In the genomic region with DNA sequence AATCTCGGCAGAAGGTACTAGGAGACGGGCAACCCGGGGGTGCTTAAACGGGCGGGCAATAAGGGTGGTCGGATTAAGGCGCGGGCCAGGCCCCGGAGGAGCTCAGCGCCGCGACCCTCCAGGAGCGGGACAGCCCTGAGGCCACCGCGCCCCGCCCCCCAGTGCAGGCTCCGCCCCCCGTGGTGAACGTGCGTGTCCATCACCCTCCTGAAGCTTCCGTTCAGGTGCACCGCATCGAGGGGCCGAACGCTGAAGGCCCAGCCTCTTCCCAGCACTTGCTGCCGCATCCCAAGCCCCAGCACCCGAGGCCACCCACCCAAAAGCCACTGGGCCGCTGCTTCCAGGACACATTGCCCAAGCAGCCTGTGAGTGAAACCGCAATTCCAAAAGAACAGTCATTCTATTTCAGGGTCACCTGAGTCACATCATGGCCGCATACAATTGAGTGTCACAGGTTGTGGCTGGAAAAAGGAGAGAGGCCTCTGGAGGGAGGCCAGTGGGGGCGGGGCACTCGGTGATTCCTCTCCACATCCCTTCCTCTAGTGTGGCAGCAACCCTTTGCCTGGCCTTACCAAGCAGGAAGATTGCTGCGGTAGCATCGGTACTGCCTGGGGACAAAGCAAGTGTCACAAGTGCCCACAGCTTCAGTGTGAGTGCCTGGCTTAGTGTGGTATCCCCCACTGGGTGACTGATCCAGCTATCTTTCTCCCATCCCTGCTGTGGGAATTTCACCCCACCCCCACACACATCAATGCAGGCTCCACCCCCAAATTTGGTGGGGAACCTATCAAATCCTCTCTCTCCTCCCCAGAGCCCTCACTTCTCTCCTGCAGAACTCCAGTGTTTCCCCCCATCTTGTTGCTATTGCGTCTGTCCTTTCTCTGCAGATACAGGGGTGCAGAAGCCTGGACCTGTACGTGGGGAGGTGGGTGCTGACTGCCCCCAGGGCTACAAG, we compare ENCODE assay signal across 9 mouse cellular contexts. TPM values are rescaled to one million over a fixed set of nuclear protein-coding genes. Genes with fewer than 3 reads are reported as not detected.
A peak's percentile ranks its signal among the peaks of the same experiment; 100 is the strongest.
DNase-seq lines count a peak whose midpoint lies in the region; ATAC-seq lines count a peak whose summit lies in the region.
"Had no signal": no experiment of that assay in that cellular context is flagged by ENCODE, and none has a peak within 500 bp of the region (broad histone marks: within the 10 kb centered on the region; RNA-seq: fewer than 3 reads in every experiment).

No protein-coding gene starts in this region.

- H3K4me2 ChIP-seq in heart, embryonic 14.5 days (ENCODE audit: low read length), result peak overlapping the region; percentile 62
- peak overlapping the region; percentile 44 for H3K4me2 ChIP-seq in hindbrain, embryonic 13.5 days
- peak overlapping the region; percentile 53 for H3K4me2 ChIP-seq in midbrain, embryonic 12.5 days (replicated peaks)

- H3K4me3 ChIP-seq in heart, embryonic 14.5 days (ENCODE audit: control insufficient read depth in 1 of 2, insufficient read depth in 1 of 2, low read depth in 1 of 2, low read length in 2 of 2), result peak overlapping the region; percentile 19 to 27
- H3K4me3 ChIP-seq in hindbrain, embryonic 13.5 days, result peak overlapping the region; percentile 17
- peak overlapping the region; percentile 29 for H3K4me3 ChIP-seq in midbrain, embryonic 12.5 days

- no peak for DNase-seq in heart, postnatal 25 days (ENCODE audit: low spot score)
- peak; percentile 88 for DNase-seq in adrenal gland, adult 2 months
- no peak for DNase-seq in embryo, embryonic 10 days (ENCODE audit: low spot score)
- DNase-seq in MN1 (ENCODE audit: low spot score), result no peak
- no peak for DNase-seq in urinary bladder, postnatal 4 days (ENCODE audit: low spot score in 2 of 2)

- intact Hi-C loops in heart, postnatal 25 days (cut with DNase I), result no loop called here

- H3K9ac ChIP-seq in heart, embryonic 14.5 days (ENCODE audit: low read length), result peak overlapping the region; percentile 63
- peak overlapping the region; percentile 58 for H3K9ac ChIP-seq in hindbrain, embryonic 13.5 days
- peak overlapping the region; percentile 47 for H3K9ac ChIP-seq in midbrain, embryonic 12.5 days (replicated peaks)

- H3K9me3 ChIP-seq in heart, embryonic 14.5 days (ENCODE audit: control insufficient read depth, low read length), result no peaks in the 10 kb centered on the region
- H3K9me3 ChIP-seq in hindbrain, embryonic 13.5 days, result no peaks in the 10 kb centered on the region
- no peaks in the 10 kb centered on the region for H3K9me3 ChIP-seq in midbrain, embryonic 12.5 days

- H3K36me3 ChIP-seq in heart, embryonic 14.5 days (ENCODE audit: control insufficient read depth, insufficient read depth, low read length), result peaks cover 14% of the 10 kb centered on the region
- no peaks in the 10 kb centered on the region for H3K36me3 ChIP-seq in hindbrain, embryonic 13.5 days
- H3K36me3 ChIP-seq in midbrain, embryonic 12.5 days, result no peaks in the 10 kb centered on the region

- peaks cover 27 to 39% of the 10 kb centered on the region in 2 experiments for H3K4me1 ChIP-seq in heart, embryonic 14.5 days (ENCODE audit: control insufficient read depth in 2 of 2, insufficient read depth in 2 of 2, low read length in 2 of 2)
- peaks cover 52% of the 10 kb centered on the region for H3K4me1 ChIP-seq in hindbrain, embryonic 13.5 days (replicated peaks)
- H3K4me1 ChIP-seq in midbrain, embryonic 12.5 days, result peaks cover 44% of the 10 kb centered on the region

- ATAC-seq in heart, embryonic 14.5 days (ENCODE audit: insufficient number of reproducible peaks, insufficient read depth, low FRiP score, low read depth), result no peak
- no peak for ATAC-seq in hindbrain, embryonic 13.5 days (ENCODE audit: low FRiP score)
- peak; percentile 35; the same call in 1 of the 2 replicates for ATAC-seq in midbrain, embryonic 12.5 days (ENCODE audit: low FRiP score, low read depth)

- no peak overlapping the region for H3K27ac ChIP-seq in heart, embryonic 14.5 days (replicated peaks in 1 of 2; ENCODE audit: control insufficient read depth in 1 of 2, insufficient read depth in 1 of 2, low read depth in 2 of 2, low read length in 2 of 2)
- H3K27ac ChIP-seq in hindbrain, embryonic 13.5 days, result no peak overlapping the region
- H3K27ac ChIP-seq in midbrain, embryonic 12.5 days (replicated peaks), result no peak overlapping the region

- peaks cover 33% of the 10 kb centered on the region for H3K27me3 ChIP-seq in heart, embryonic 14.5 days (ENCODE audit: control insufficient read depth, insufficient read depth, low read length)
- peaks cover 97% of the 10 kb centered on the region for H3K27me3 ChIP-seq in hindbrain, embryonic 13.5 days
- peaks cover 95% of the 10 kb centered on the region for H3K27me3 ChIP-seq in midbrain, embryonic 12.5 days

- WGBS in heart, embryonic 14.5 days, result 10% methylated on average over 31 of the region's 36 CpGs
- 5% methylated on average over 36 of the region's 36 CpGs for WGBS in hindbrain, embryonic 13.5 days
- 4% methylated on average over 36 of the region's 36 CpGs for WGBS in midbrain, embryonic 12.5 days

RNA-seq across cellular contexts. Expression of a gene that starts 5.3 kb away (rescaled TPM):
- polyA plus RNA-seq in heart, embryonic 14.5 days (2014; fragmentation: Nextera tagmentation; extraction: Ambion mirVana), result 35.7 and 39.0 TPM in 2 replicates
- 10 to 100 TPM; 36.6 to 37.2 TPM for total RNA-seq in heart, postnatal 25 days (2021)
- 100 to 1,000 TPM; 174 to 246 TPM for total RNA-seq in adrenal gland, adult 2 months (2021)
- 737 and 768 TPM in 2 replicates for polyA plus RNA-seq in adrenal gland, adult 2 months (2012; rRNA removed)
- polyA plus RNA-seq in hindbrain, embryonic 13.5 days (2015; fragmentation: Nextera tagmentation; extraction: Ambion mirVana), result 10.6 and 11.2 TPM in 2 replicates
- 7.9 and 9.1 TPM in 2 replicates for polyA plus RNA-seq in midbrain, embryonic 12.5 days (2016; fragmentation: Nextera tagmentation; extraction: Ambion mirVana)

RNA-seq across cellular contexts. Expression of a gene that starts 16.6 kb away (rescaled TPM):
- polyA plus RNA-seq in heart, embryonic 14.5 days (2014; fragmentation: Nextera tagmentation; extraction: Ambion mirVana), result 86.1 and 89.5 TPM in 2 replicates
- 10 to 100 TPM; 29.5 to 31.5 TPM for total RNA-seq in heart, postnatal 25 days (2021)
- 10 to 100 TPM; 58.1 to 68.4 TPM for total RNA-seq in adrenal gland, adult 2 months (2021)
- 443 and 466 TPM in 2 replicates for polyA plus RNA-seq in adrenal gland, adult 2 months (2012; rRNA removed)
- 184 and 187 TPM in 2 replicates for polyA plus RNA-seq in hindbrain, embryonic 13.5 days (2015; fragmentation: Nextera tagmentation; extraction: Ambion mirVana)
- polyA plus RNA-seq in midbrain, embryonic 12.5 days (2016; fragmentation: Nextera tagmentation; extraction: Ambion mirVana), result 175 and 186 TPM in 2 replicates

RNA-seq across cellular contexts. Expression of a gene that starts 19.9 kb away (rescaled TPM):
- polyA plus RNA-seq in heart, embryonic 14.5 days (2014; fragmentation: Nextera tagmentation; extraction: Ambion mirVana), result 66.5 and 67.1 TPM in 2 replicates
- 100 to 1,000 TPM; 140 to 149 TPM for total RNA-seq in heart, postnatal 25 days (2021)
- total RNA-seq in adrenal gland, adult 2 months (2021), result 10 to 100 TPM; 30.3 to 31.6 TPM
- polyA plus RNA-seq in adrenal gland, adult 2 months (2012; rRNA removed), result 47.6 and 49.2 TPM in 2 replicates
- 6.7 and 10.1 TPM in 2 replicates for polyA plus RNA-seq in hindbrain, embryonic 13.5 days (2015; fragmentation: Nextera tagmentation; extraction: Ambion mirVana)
- 8.2 and 9.1 TPM in 2 replicates for polyA plus RNA-seq in midbrain, embryonic 12.5 days (2016; fragmentation: Nextera tagmentation; extraction: Ambion mirVana)

RNA-seq across cellular contexts. Expression of a gene that starts 25.2 kb away (rescaled TPM):
- polyA plus RNA-seq in heart, embryonic 14.5 days (2014; fragmentation: Nextera tagmentation; extraction: Ambion mirVana), result 56.9 and 62.3 TPM in 2 replicates
- total RNA-seq in heart, postnatal 25 days (2021), result 10 to 100 TPM; 63.5 to 64.1 TPM
- 100 to 1,000 TPM; 106 to 109 TPM for total RNA-seq in adrenal gland, adult 2 months (2021)
- 119 and 125 TPM in 2 replicates for polyA plus RNA-seq in adrenal gland, adult 2 months (2012; rRNA removed)
- polyA plus RNA-seq in hindbrain, embryonic 13.5 days (2015; fragmentation: Nextera tagmentation; extraction: Ambion mirVana), result 67.6 and 72.4 TPM in 2 replicates
- 63.6 and 68.4 TPM in 2 replicates for polyA plus RNA-seq in midbrain, embryonic 12.5 days (2016; fragmentation: Nextera tagmentation; extraction: Ambion mirVana)

RNA-seq across cellular contexts. Expression of a gene that starts 41.9 kb away (rescaled TPM):
- polyA plus RNA-seq in heart, embryonic 14.5 days (2014; fragmentation: Nextera tagmentation; extraction: Ambion mirVana), result 0.26 and 0.27 TPM in 2 replicates
- total RNA-seq in heart, postnatal 25 days (2021), result not detected
- not detected for total RNA-seq in adrenal gland, adult 2 months (2021)
- polyA plus RNA-seq in adrenal gland, adult 2 months (2012; rRNA removed), result not detected in 2 replicates
- polyA plus RNA-seq in hindbrain, embryonic 13.5 days (2015; fragmentation: Nextera tagmentation; extraction: Ambion mirVana), result 0.44 and 0.63 TPM in 2 replicates
- 0.36 TPM in 1 of 2 replicates, not detected in the other for polyA plus RNA-seq in midbrain, embryonic 12.5 days (2016; fragmentation: Nextera tagmentation; extraction: Ambion mirVana)
- total RNA-seq: hematopoietic stem cell, adult 5-6 weeks had no signal

Comparison
In these comparisons a context has a peak if more than half of its experiments do, and no peak if none do; other contexts are left out.
1. RNA of a gene that starts 5.3 kb away (polyA plus RNA-seq): 737 to 768 TPM in adrenal gland, adult 2 months; 35.7 to 39.0 TPM in heart, embryonic 14.5 days, 10.6 to 11.2 TPM in hindbrain, embryonic 13.5 days and 7.9 to 9.1 TPM in midbrain, embryonic 12.5 days; every median in the first group is over 10 times any median in the second.
2. Peak in every context shown above with its lines, with median percentiles within 50 percentile points of each other: H3K4me2 ChIP-seq, H3K4me3 ChIP-seq and H3K9ac ChIP-seq.